Mouse (Mus musculus) midbrain, embryonic 10.5 days (tissue): Measurements from ENCODE around the gene Card10. TPM values are rescaled to one million over a fixed set of nuclear protein-coding genes. Genes with fewer than 3 reads are reported as not detected.
"Not testable (repeated sequence)": the region's sequence is repeated elsewhere in the genome, so short reads cannot be mapped to it uniquely, and the experiment has no call there.

Experiments used
- DNase-seq: peaks from one replicate; pipeline ENCODE4 v3.0.0-alpha.2; 2017; ENCODE audit warnings: low spot score
- H3K27ac ChIP-seq: fragments of 300-500 bp; sonication (generic); replicated peaks from 2 replicates; pipeline ENCODE4 v1.5.1; 2016; ENCODE audit warnings: mild to moderate bottlenecking
- H3K27me3 ChIP-seq: fragments of 300-500 bp; sonication (generic); 2 replicates; pipeline ENCODE4 v1.6.1; 2016; ENCODE audit warnings: low read depth, mild to moderate bottlenecking; ENCODE audit not compliant: poor library complexity, severe bottlenecking
- H3K36me3 ChIP-seq: fragments of 300-500 bp; sonication (generic); 2 replicates; pipeline ENCODE4 v1.6.1; 2016; ENCODE audit warnings: mild to moderate bottlenecking, moderate library complexity
- H3K4me1 ChIP-seq: fragments of 300-500 bp; sonication (generic); 2 replicates; pipeline ENCODE4 v1.6.1; 2016
- H3K4me3 ChIP-seq: fragments of 300-500 bp; sonication (generic); 2 replicates; pipeline ENCODE4 v1.5.1; 2016; ENCODE audit warnings: mild to moderate bottlenecking, moderate library complexity
- H3K9me3 ChIP-seq: fragments of 300-500 bp; sonication (generic); replicated peaks from 2 replicates; pipeline ENCODE4 v1.6.1; 2016; ENCODE audit warnings: mild to moderate bottlenecking
- WGBS: fragments of 180-500 bp; shearing (Covaris S2); methylation state at CpG from one replicate; pipeline ENCODE4 v1.1.7; 2016; 5-methylcytosine and 5-hydroxymethylcytosine counted together
- polyA plus RNA-seq: library from polyadenylated mRNA; unstranded; fragments of >200 nt; fragmentation: Nextera tagmentation; extraction: Ambion mirVana; gene quantifications from 2 replicates; pipeline ENCODE4 v1.2.1, GENCODE M21; 2016

The Card10 gene
- polyA plus RNA-seq: 2.6 TPM in 2 replicates

GRCm38 (mm10) chr15:78802776-78803391, at the start of gene Card10:
Gene Card10 (minus strand): TSS chr15:78803042.
- Histone ChIP-seq H3K36me3 (no peaks in the 10 kb centered on the region), H3K9me3 (no peaks in the 10 kb centered on the region), H3K27ac (peak within 1 kb of the TSS; percentile 76), H3K27me3 (peaks cover 94% of the 10 kb centered on the region), H3K4me1 (peaks cover 47% of the 10 kb centered on the region), H3K4me3 (peak within 1 kb of the TSS; percentile 61)
- WGBS: under 1% methylated on average over 68 of the region's 70 CpGs
- peak; percentile 54 for DNase-seq

- Histone ChIP-seq H3K27ac (no peak overlapping the region), H3K4me3 (peak overlapping the region; percentile 17; the same call in 1 of the 2 replicates), H3K36me3 (no peaks in the 10 kb centered on the region), H3K27me3 (peaks cover 26% of the 10 kb centered on the region), H3K4me1 (peaks cover 25% of the 10 kb centered on the region), H3K9me3 (no peaks in the 10 kb centered on the region)
- peak; percentile 88 for DNase-seq
- WGBS: 21% methylated on average over 13 of the region's 13 CpGs
These were observed 48.8 kb upstream of the Card10 start for GRCm38 (mm10) chr15:78851505-78852153.

GRCm38 (mm10) chr15:78850944-78851343, 48.1 kb upstream of the Card10 start:
- Histone ChIP-seq H3K27ac (no peak overlapping the region), H3K9me3 (no peaks in the 10 kb centered on the region), H3K36me3 (no peaks in the 10 kb centered on the region), H3K27me3 (peaks cover 29% of the 10 kb centered on the region), H3K4me1 (peaks cover 28% of the 10 kb centered on the region), H3K4me3 (no peak overlapping the region)
- 75% methylated on average over 6 of the region's 6 CpGs for WGBS
- no peak for DNase-seq

- Histone ChIP-seq H3K27me3 (peaks cover 36% of the 10 kb centered on the region), H3K9me3 (no peaks in the 10 kb centered on the region), H3K4me1 (peaks cover 35% of the 10 kb centered on the region), H3K36me3 (no peaks in the 10 kb centered on the region), H3K4me3 (no peak overlapping the region), H3K27ac (no peak overlapping the region)
- no peak for DNase-seq
- 79% methylated on average over 15 of the region's 15 CpGs for WGBS
These were observed 47.4 kb upstream of the Card10 start for GRCm38 (mm10) chr15:78850059-78850824.

- 90% methylated on average over 12 of the region's 12 CpGs for WGBS
- no peaks in the 10 kb centered on the region for H3K9me3 ChIP-seq
- H3K27me3 ChIP-seq: peaks cover 44% of the 10 kb centered on the region
- H3K36me3 ChIP-seq: no peaks in the 10 kb centered on the region
- no peak for DNase-seq
- peaks cover 41% of the 10 kb centered on the region for H3K4me1 ChIP-seq
- 0 out of 2 replicates have a peak overlapping the region, but pooled peaks have one; percentile 2 for H3K27ac ChIP-seq
- H3K4me3 ChIP-seq: no peak overlapping the region
These were observed 46.6 kb upstream of the Card10 start for GRCm38 (mm10) chr15:78849485-78849884.

- H3K4me1 ChIP-seq: peaks cover 49% of the 10 kb centered on the region
- WGBS: 25% methylated on average over 5 of the region's 5 CpGs
- H3K27ac ChIP-seq: no peak overlapping the region
- DNase-seq: peak; percentile 77
- no peaks in the 10 kb centered on the region for H3K9me3 ChIP-seq
- no peaks in the 10 kb centered on the region for H3K36me3 ChIP-seq
- peaks cover 54% of the 10 kb centered on the region for H3K27me3 ChIP-seq
- H3K4me3 ChIP-seq: no peak overlapping the region
These were observed 45.6 kb upstream of the Card10 start for GRCm38 (mm10) chr15:78848467-78848866.

GRCm38 (mm10) chr15:78846805-78847204, 44.0 kb upstream of the Card10 start:
- H3K4me3 ChIP-seq, H3K9me3 ChIP-seq, H3K36me3 ChIP-seq, DNase-seq: not testable (repeated sequence)
- 78% methylated on average over 7 of the region's 7 CpGs for WGBS
- 0 out of 2 replicates have a peak overlapping the region, but pooled peaks have one; percentile 38 for H3K27ac ChIP-seq
- H3K27me3 ChIP-seq: peaks cover 66% of the 10 kb centered on the region
- peaks cover 63% of the 10 kb centered on the region for H3K4me1 ChIP-seq

- DNase-seq: no peak
- Histone ChIP-seq H3K27ac (no peak overlapping the region; the same call in 1 of the 2 replicates), H3K4me1 (peaks cover 63% of the 10 kb centered on the region), H3K4me3 (no peak overlapping the region), H3K9me3 (no peaks in the 10 kb centered on the region), H3K27me3 (peaks cover 70% of the 10 kb centered on the region), H3K36me3 (no peaks in the 10 kb centered on the region)
- 89% methylated on average over 8 of the region's 8 CpGs for WGBS
These were observed 43.5 kb upstream of the Card10 start for GRCm38 (mm10) chr15:78846352-78846751.

GRCm38 (mm10) chr15:78845867-78846266, 43.0 kb upstream of the Card10 start:
- Histone ChIP-seq H3K36me3 (no peaks in the 10 kb centered on the region), H3K4me1 (peaks cover 68% of the 10 kb centered on the region), H3K9me3 (no peaks in the 10 kb centered on the region), H3K27me3 (peaks cover 70% of the 10 kb centered on the region), H3K4me3 (no peak overlapping the region), H3K27ac (peak overlapping the region; percentile 30; the same call in 1 of the 2 replicates)
- 88% methylated on average over 8 of the region's 8 CpGs for WGBS
- DNase-seq: no peak

GRCm38 (mm10) chr15:78845321-78845720, 42.5 kb upstream of the Card10 start:
- Histone ChIP-seq H3K9me3 (no peaks in the 10 kb centered on the region), H3K27me3 (peaks cover 72% of the 10 kb centered on the region), H3K27ac (peak overlapping the region; percentile 30; the same call in 1 of the 2 replicates), H3K36me3 (no peaks in the 10 kb centered on the region), H3K4me1 (peaks cover 71% of the 10 kb centered on the region), H3K4me3 (no peak overlapping the region)
- 80% methylated on average over 11 of the region's 11 CpGs for WGBS
- no peak for DNase-seq

- Histone ChIP-seq H3K4me3 (no peak overlapping the region), H3K27me3 (peaks cover 72% of the 10 kb centered on the region), H3K27ac (no peak overlapping the region), H3K4me1 (peaks cover 71% of the 10 kb centered on the region), H3K9me3 (no peaks in the 10 kb centered on the region), H3K36me3 (no peaks in the 10 kb centered on the region)
- WGBS: 48% methylated on average over 9 of the region's 9 CpGs
- DNase-seq: no peak
These were observed 41.9 kb upstream of the Card10 start for GRCm38 (mm10) chr15:78844791-78845190.

GRCm38 (mm10) chr15:78843581-78844469, 41.0 kb upstream of the Card10 start:
- Histone ChIP-seq H3K4me3 (peak overlapping the region; percentile 63), H3K9me3 (no peaks in the 10 kb centered on the region), H3K36me3 (no peaks in the 10 kb centered on the region), H3K4me1 (peaks cover 72% of the 10 kb centered on the region), H3K27ac (0 out of 2 replicates have a peak overlapping the region, but pooled peaks have one; percentile 25), H3K27me3 (peaks cover 71% of the 10 kb centered on the region)
- WGBS: 43% methylated on average over 21 of the region's 21 CpGs
- no peak for DNase-seq
